9 mouse cellular contexts compared by ENCODE assay signal in the genomic region with DNA sequence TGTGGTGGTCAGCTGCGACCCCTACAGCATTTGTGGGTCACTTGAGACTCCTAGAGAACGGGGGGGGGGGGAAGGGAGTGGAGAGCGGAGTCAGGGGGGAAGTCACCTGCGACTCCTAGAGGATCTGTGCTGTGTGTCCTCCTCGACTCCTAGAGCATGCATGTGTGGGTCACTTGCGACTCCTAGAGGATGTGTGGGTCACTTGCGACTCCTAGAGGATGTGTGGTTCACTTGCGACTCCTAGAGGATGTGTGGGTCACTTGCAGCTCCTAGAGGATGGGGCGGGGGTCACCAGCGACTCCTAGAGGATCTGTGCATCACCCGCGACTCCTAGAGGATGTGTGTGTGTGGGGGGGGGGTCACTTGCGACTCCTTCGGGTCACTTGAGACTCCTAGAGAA. TPM values are rescaled to one million over a fixed set of nuclear protein-coding genes. Genes with fewer than 3 reads are reported as not detected.
A peak's percentile ranks its signal among the peaks of the same experiment; 100 is the strongest.
DNase-seq lines count a peak whose midpoint lies in the region; ATAC-seq and TF ChIP-seq lines count a peak whose summit lies in the region.
"Had no signal": no experiment of that assay in that cellular context is flagged by ENCODE, and none has a peak within 500 bp of the region (broad histone marks: within the 10 kb centered on the region; RNA-seq: fewer than 3 reads in every experiment).

No protein-coding gene starts in this region.

- ATAC-seq in embryonic facial prominence, embryonic 14.5 days (ENCODE audit: low read depth): peak; percentile 41; the same call in 1 of the 2 replicates

- peak; percentile 34 to 48 for DNase-seq in cerebellum, postnatal 10 days
- no peak for DNase-seq in cerebellum, adult 8-10 months
- peak; percentile 66 for DNase-seq in thymus, postnatal 0 days (ENCODE audit: low spot score)
- no peak for DNase-seq in thymus, postnatal 10 days (ENCODE audit: low spot score in 2 of 2)
- DNase-seq in embryonic facial prominence, embryonic 14.5 days (ENCODE audit: low spot score): no peak
- peak; percentile 77 for DNase-seq in kidney, adult 2 months
- DNase-seq in lung, postnatal 25 days (ENCODE audit: low spot score): peak; percentile 72
- no peak for DNase-seq in ovary, adult 18-20 months (ENCODE audit: low spot score)

- no peaks in the 10 kb centered on the region for H3K9me3 ChIP-seq in embryonic facial prominence, embryonic 14.5 days (ENCODE audit: control insufficient read depth, low read length)
- H3K9me3 ChIP-seq: limb, embryonic 12.5 days had no signal

- H3K27ac ChIP-seq in embryonic facial prominence, embryonic 14.5 days (replicated peaks; ENCODE audit: low read depth, low read length): no peak overlapping the region
- H3K27ac ChIP-seq in kidney, adult 2 months (ENCODE audit: insufficient read depth, low read depth, low read length): no peak overlapping the region
- H3K27ac ChIP-seq: limb, embryonic 12.5 days had no signal

- TF ChIP-seq POLR2A in kidney, adult 2 months (IDR thresholded peaks at IDR 0.05; ENCODE audit: low read depth, low read length): no peak

- H3K4me3 ChIP-seq in embryonic facial prominence, embryonic 14.5 days (ENCODE audit: low read depth, low read length): no peak overlapping the region
- H3K4me3 ChIP-seq in kidney, adult 2 months (ENCODE audit: insufficient read depth, low read depth, low read length): no peak overlapping the region
- H3K4me3 ChIP-seq: limb, embryonic 12.5 days had no signal

- peak; percentile 98 for TF ChIP-seq CTCF in kidney, adult 2 months (conservative IDR thresholded peaks at IDR 0.05; ENCODE audit: insufficient read depth, insufficient read length, low read depth, low read length)

- no peak overlapping the region for H3K4me2 ChIP-seq in embryonic facial prominence, embryonic 14.5 days (ENCODE audit: low read depth, low read length)
- H3K4me2 ChIP-seq: limb, embryonic 12.5 days had no signal

- H3K9ac ChIP-seq in embryonic facial prominence, embryonic 14.5 days (ENCODE audit: low read depth, low read length): no peak overlapping the region
- H3K9ac ChIP-seq: limb, embryonic 12.5 days had no signal

- H3K36me3 ChIP-seq in embryonic facial prominence, embryonic 14.5 days (ENCODE audit: control insufficient read depth, insufficient read depth, low read length): no peaks in the 10 kb centered on the region
- H3K36me3 ChIP-seq in kidney, adult 2 months (ENCODE audit: control insufficient read depth, insufficient read depth, low read length): no peaks in the 10 kb centered on the region
- H3K36me3 ChIP-seq: limb, embryonic 12.5 days had no signal

- 49% methylated on average over 12 of the region's 14 CpGs for WGBS in embryonic facial prominence, embryonic 14.5 days
- WGBS in kidney, adult 2 months: 56% methylated on average over 14 of the region's 14 CpGs

- H3K27me3 ChIP-seq in embryonic facial prominence, embryonic 14.5 days (replicated peaks; ENCODE audit: control insufficient read depth, insufficient read depth, low read length): no peaks in the 10 kb centered on the region
- H3K27me3 ChIP-seq in kidney, adult 2 months (replicated peaks; ENCODE audit: control insufficient read depth, insufficient read depth, low read length): no peaks in the 10 kb centered on the region
- H3K27me3 ChIP-seq: limb, embryonic 12.5 days had no signal

- no peaks in the 10 kb centered on the region for H3K4me1 ChIP-seq in embryonic facial prominence, embryonic 14.5 days (ENCODE audit: control insufficient read depth, insufficient read depth, low read length)
- no peaks in the 10 kb centered on the region for H3K4me1 ChIP-seq in kidney, adult 2 months (ENCODE audit: control insufficient read depth, insufficient read depth, low read length)

RNA-seq across cellular contexts. Expression of a gene that starts 2.0 kb away (rescaled TPM):
- 1.6 and 2.0 TPM in 2 replicates for polyA plus RNA-seq in thymus, postnatal 0 days (2015; fragmentation: Nextera tagmentation; extraction: Ambion mirVana)
- polyA plus RNA-seq in embryonic facial prominence, embryonic 14.5 days (2014; fragmentation: Nextera tagmentation; extraction: Ambion mirVana): not detected in 2 replicates
- polyA plus RNA-seq in kidney, adult 2 months (2012; rRNA removed): not detected in 2 replicates
- polyA plus RNA-seq: limb, embryonic 12.5 days had no signal

RNA-seq across cellular contexts. Expression of a gene that starts 11.3 kb away (rescaled TPM):
- polyA plus RNA-seq in thymus, postnatal 0 days (2015; fragmentation: Nextera tagmentation; extraction: Ambion mirVana): 15.4 and 17.6 TPM in 2 replicates
- 8.6 and 10.2 TPM in 2 replicates for polyA plus RNA-seq in embryonic facial prominence, embryonic 14.5 days (2014; fragmentation: Nextera tagmentation; extraction: Ambion mirVana)
- 56.0 and 60.5 TPM in 2 replicates for polyA plus RNA-seq in kidney, adult 2 months (2012; rRNA removed)

RNA-seq across cellular contexts. Expression of a gene that starts 44.1 kb away (rescaled TPM):
- 14.5 and 15.1 TPM in 2 replicates for polyA plus RNA-seq in thymus, postnatal 0 days (2015; fragmentation: Nextera tagmentation; extraction: Ambion mirVana)
- 9.6 and 10.7 TPM in 2 replicates for polyA plus RNA-seq in embryonic facial prominence, embryonic 14.5 days (2014; fragmentation: Nextera tagmentation; extraction: Ambion mirVana)
- 6.4 and 6.7 TPM in 2 replicates for polyA plus RNA-seq in kidney, adult 2 months (2012; rRNA removed)

RNA-seq across cellular contexts. Expression of a gene that starts 59.0 kb away (rescaled TPM):
- 8.4 and 10.0 TPM in 2 replicates for polyA plus RNA-seq in thymus, postnatal 0 days (2015; fragmentation: Nextera tagmentation; extraction: Ambion mirVana)
- 2.4 TPM in 2 replicates for polyA plus RNA-seq in embryonic facial prominence, embryonic 14.5 days (2014; fragmentation: Nextera tagmentation; extraction: Ambion mirVana)
- 37.5 and 43.8 TPM in 2 replicates for polyA plus RNA-seq in kidney, adult 2 months (2012; rRNA removed)

Comparison
In these comparisons a context has a peak if more than half of its experiments do, and no peak if none do; other contexts are left out.
1. DNase-seq: peak in cerebellum, postnatal 10 days (2 of 2), thymus, postnatal 0 days (single experiment), kidney, adult 2 months (single experiment) and lung, postnatal 25 days (single experiment); none in cerebellum, adult 8-10 months (single experiment), thymus, postnatal 10 days (0 of 2), embryonic facial prominence, embryonic 14.5 days (single experiment) and ovary, adult 18-20 months (single experiment).